Mouse (Mus musculus): Measurements from ENCODE around the gene Gm10310. TPM values are rescaled to one million over a fixed set of nuclear protein-coding genes. Genes with fewer than 3 reads are reported as not detected.
"Not testable (repeated sequence)": the region's sequence is repeated elsewhere in the genome, so short reads cannot be mapped to it uniquely, and the experiment has no call there.

Gm10310 gene
- not detected for polyA plus RNA-seq (2017; shearing (Covaris generic))

- ATAC-seq: not testable (repeated sequence)
These were observed at the start of gene Gm10310 for GRCm38 (mm10) chr10:129984962-129985361. Gene Gm10310 (minus strand): TSS chr10:129985062.

- ATAC-seq: no peak
These were observed 45.2 kb upstream of the Gm10310 start, which contains the start of gene Olfr821 for GRCm38 (mm10) chr10:130030048-130030447. Gene Olfr821 (plus strand): TSS chr10:130030348.

DNA sequence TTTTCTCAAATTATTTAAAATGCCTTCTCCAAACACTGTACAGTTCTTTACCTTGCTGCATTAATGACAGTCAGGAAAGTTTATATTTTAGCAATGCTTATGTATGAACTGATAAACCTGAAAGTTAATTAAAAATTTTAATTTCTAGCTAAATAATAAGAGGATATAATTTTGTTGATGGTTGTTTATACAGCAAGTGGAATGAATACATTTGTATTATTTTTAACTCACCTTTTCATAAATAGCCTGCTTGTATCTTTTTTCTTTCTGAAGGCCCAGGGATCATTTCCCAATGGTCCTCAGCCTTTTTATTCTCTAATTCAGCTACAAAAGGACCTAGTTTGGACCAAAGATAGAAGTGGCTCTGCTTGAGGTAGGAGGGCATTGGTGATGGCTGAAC is 27.5 kb upstream of the Gm10310 start, which contains the start of gene Olfr820:
Gene Olfr820, plus strand, starts transcription at position 301 of the 400 bp plus-strand sequence.
- ATAC-seq: no peak

GRCm38 (mm10) chr10:130005366-130005765 is 20.5 kb upstream of the Gm10310 start:
- ATAC-seq: not testable (repeated sequence)

DNA sequence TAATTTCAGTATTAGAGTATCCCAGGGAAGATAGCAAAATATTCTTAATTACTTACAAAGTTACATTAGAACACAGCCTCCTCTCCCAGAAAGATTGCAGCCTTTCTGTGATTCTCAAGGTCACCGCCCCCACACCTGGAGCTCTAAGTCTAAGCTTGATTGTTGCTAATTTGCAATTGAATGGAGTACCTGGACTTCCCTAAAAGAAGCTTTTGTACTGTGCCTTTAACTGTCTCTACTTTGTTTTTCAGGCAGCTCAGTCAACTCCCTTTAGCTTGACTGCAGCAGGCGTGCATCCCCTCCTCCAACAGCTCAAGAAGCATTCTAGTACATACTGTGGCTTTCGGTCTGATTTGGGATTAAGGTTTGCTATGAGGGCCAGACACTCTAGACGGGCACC is 19.2 kb upstream of the Gm10310 start:
- ATAC-seq: not testable (repeated sequence)

DNA sequence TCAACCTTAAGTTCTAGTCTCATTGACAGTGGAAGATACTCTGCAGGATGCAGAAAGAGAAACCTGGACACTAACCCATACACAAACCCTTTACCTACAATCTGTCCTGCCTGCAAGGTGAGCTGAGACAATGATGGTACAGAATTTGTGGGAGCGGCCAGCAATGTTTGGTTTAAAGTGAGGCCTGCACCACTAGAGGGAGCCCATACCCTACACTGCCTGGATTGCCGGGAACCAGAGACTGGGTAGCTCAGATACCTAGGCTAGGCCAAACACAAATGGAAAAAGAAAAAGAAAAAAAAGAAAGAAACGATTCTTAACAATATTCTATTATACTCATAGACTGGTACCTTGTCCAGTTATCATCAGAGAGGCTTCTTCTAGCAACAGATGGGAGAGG is 3.0 kb downstream of the Gm10310 start:
- not testable (repeated sequence) for ATAC-seq

GRCm38 (mm10) chr10:129976040-129976439 is 8.8 kb downstream of the Gm10310 start, which contains the start of gene Olfr247:
Gene Olfr247 (minus strand): TSS chr10:129976140.
- not testable (repeated sequence) for ATAC-seq

DNA sequence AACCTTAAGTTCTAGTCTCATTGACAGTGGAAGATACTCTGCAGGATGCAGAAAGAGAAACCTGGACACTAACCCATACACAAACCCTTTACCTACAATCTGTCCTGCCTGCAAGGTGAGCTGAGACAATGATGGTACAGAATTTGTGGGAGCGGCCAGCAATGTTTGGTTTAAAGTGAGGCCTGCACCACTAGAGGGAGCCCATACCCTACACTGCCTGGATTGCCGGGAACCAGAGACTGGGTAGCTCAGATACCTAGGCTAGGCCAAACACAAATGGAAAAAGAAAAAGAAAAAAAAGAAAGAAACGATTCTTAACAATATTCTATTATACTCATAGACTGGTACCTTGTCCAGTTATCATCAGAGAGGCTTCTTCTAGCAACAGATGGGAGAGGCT is 11.9 kb downstream of the Gm10310 start:
- not testable (repeated sequence) for ATAC-seq

- not testable (repeated sequence) for ATAC-seq
These were observed 17.7 kb downstream of the Gm10310 start, which contains the start of gene Olfr819 for GRCm38 (mm10) chr10:129967166-129967565. Gene Olfr819 (minus strand): TSS chr10:129967266.

DNA sequence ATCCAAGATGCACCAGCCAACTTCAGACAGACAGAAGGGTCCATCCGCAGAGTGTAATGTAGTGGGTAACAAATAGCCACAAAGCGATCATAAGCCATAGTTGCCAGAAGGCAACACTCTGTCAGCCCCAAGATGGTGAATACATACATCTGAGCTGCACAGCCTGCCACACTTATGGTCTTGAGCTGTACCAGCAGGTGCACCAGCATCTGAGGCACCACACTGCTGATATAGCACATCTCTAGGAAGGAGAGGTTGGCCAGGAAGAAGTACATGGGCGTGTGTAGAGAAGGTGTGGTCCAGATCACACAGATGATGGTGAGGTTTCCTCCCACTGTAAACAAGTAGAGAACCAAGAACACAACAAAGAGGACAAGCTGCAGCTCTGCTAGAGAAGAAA is 18.6 kb downstream of the Gm10310 start:
- ATAC-seq: peak; percentile 46

- no peak for ATAC-seq
These were observed 35.9 kb downstream of the Gm10310 start, which contains the start of gene Olfr818 for GRCm38 (mm10) chr10:129949000-129949399. Gene Olfr818 (minus strand): TSS chr10:129949100.

Other genes starting within 250 kb of the Gm10310 start
- not detected for gene Olfr806, start 243.1 kb downstream of the Gm10310 start, polyA plus RNA-seq (2017; shearing (Covaris generic))
- not detected for gene Olfr807, start 227.3 kb downstream of the Gm10310 start, polyA plus RNA-seq (2017; shearing (Covaris generic))
- not detected for gene Olfr808, start 219.6 kb downstream of the Gm10310 start, polyA plus RNA-seq (2017; shearing (Covaris generic))
- not detected for gene Olfr809, start 210.4 kb downstream of the Gm10310 start, polyA plus RNA-seq (2017; shearing (Covaris generic))
- not detected for gene Olfr810, start 190.1 kb downstream of the Gm10310 start, polyA plus RNA-seq (2017; shearing (Covaris generic))
- not detected for gene Olfr811, start 180.7 kb downstream of the Gm10310 start, polyA plus RNA-seq (2017; shearing (Covaris generic))
- gene Olfr812, start 139.0 kb downstream of the Gm10310 start, polyA plus RNA-seq (2017; shearing (Covaris generic)): not detected
- gene Olfr813, start 129.7 kb downstream of the Gm10310 start, polyA plus RNA-seq (2017; shearing (Covaris generic)): not detected
- gene Olfr814, start 105.2 kb downstream of the Gm10310 start, polyA plus RNA-seq (2017; shearing (Covaris generic)): under 1 TPM in 1 of 2 experiments, not detected in 1; 0.15 TPM
- gene Olfr815, start 79.2 kb downstream of the Gm10310 start, polyA plus RNA-seq (2017; shearing (Covaris generic)): not detected
- gene Olfr816, start 69.5 kb downstream of the Gm10310 start, polyA plus RNA-seq (2017; shearing (Covaris generic)): under 1 TPM in 1 of 2 experiments, not detected in 1; 0.25 TPM
- not detected for gene Olfr818, start 36.0 kb downstream of the Gm10310 start, polyA plus RNA-seq (2017; shearing (Covaris generic))
- gene Olfr819, start 17.8 kb downstream of the Gm10310 start, polyA plus RNA-seq (2017; shearing (Covaris generic)): not detected
- gene Olfr247, start 8.9 kb downstream of the Gm10310 start, polyA plus RNA-seq (2017; shearing (Covaris generic)): not detected
- not detected for gene Olfr820, start 27.6 kb upstream of the Gm10310 start, polyA plus RNA-seq (2017; shearing (Covaris generic))
- not detected for gene Olfr821, start 45.3 kb upstream of the Gm10310 start, polyA plus RNA-seq (2017; shearing (Covaris generic))
- gene Olfr822, start 86.1 kb upstream of the Gm10310 start, polyA plus RNA-seq (2017; shearing (Covaris generic)): under 1 TPM in 1 of 2 experiments, not detected in 1; 0.33 TPM
- gene Olfr823, start 130.3 kb upstream of the Gm10310 start, polyA plus RNA-seq (2017; shearing (Covaris generic)): not detected
- gene Olfr824, start 144.9 kb upstream of the Gm10310 start, polyA plus RNA-seq (2017; shearing (Covaris generic)): not detected
- not detected for gene Olfr825, start 181.7 kb upstream of the Gm10310 start, polyA plus RNA-seq (2017; shearing (Covaris generic))
- gene Olfr826, start 199.1 kb upstream of the Gm10310 start, polyA plus RNA-seq (2017; shearing (Covaris generic)): under 1 TPM in 1 of 2 experiments, not detected in 1; 0.12 TPM
- not detected for gene Olfr827, start 229.3 kb upstream of the Gm10310 start, polyA plus RNA-seq (2017; shearing (Covaris generic))